Mouse (Mus musculus): Measurements from ENCODE around the gene Cebpb. TPM values are rescaled to one million over a fixed set of nuclear protein-coding genes. Genes with fewer than 3 reads are reported as not detected.

Cebpb gene
- polyA plus RNA-seq, 1 experiment, result 386 TPM

- TF ChIP-seq POLR2A (IDR thresholded peaks at IDR 0.05; ENCODE audit: low read depth, low read length) (no peak), CTCF (IDR thresholded peaks at IDR 0.05; ENCODE audit: extremely low read depth, insufficient read length, insufficient replicate concordance, low read depth, low read length) (no peak)
- H3K4me3 ChIP-seq (ENCODE audit: low read depth, low read length), result no peak overlapping the region
- no peaks in the 10 kb centered on the region for H3K27me3 ChIP-seq (ENCODE audit: control insufficient read depth, insufficient read depth, low read length)
- H3K36me3 ChIP-seq (ENCODE audit: control insufficient read depth, insufficient read depth, low read length), result no peaks in the 10 kb centered on the region
- no peak overlapping the region for H3K27ac ChIP-seq (ENCODE audit: insufficient read depth, low read depth, low read length)
- WGBS, result 80% methylated on average over 10 of the region's 10 CpGs
- peaks cover 8% of the 10 kb centered on the region for H3K4me1 ChIP-seq (ENCODE audit: control insufficient read depth, insufficient read depth, insufficient read length, low read length)
Observed at GRCm38 (mm10) chr2:167734861-167735260, 46.1 kb downstream of the Cebpb start.

- Histone ChIP-seq H3K4me3 (ENCODE audit: low read depth, low read length) (no peak overlapping the region), H3K36me3 (ENCODE audit: control insufficient read depth, insufficient read depth, low read length) (no peaks in the 10 kb centered on the region), H3K27me3 (ENCODE audit: control insufficient read depth, insufficient read depth, low read length) (no peaks in the 10 kb centered on the region), H3K4me1 (ENCODE audit: control insufficient read depth, insufficient read depth, insufficient read length, low read length) (no peaks in the 10 kb centered on the region), H3K27ac (ENCODE audit: insufficient read depth, low read depth, low read length) (no peak overlapping the region)
- WGBS, result 61% methylated on average over 6 of the region's 6 CpGs
- no peak for TF ChIP-seq CTCF (IDR thresholded peaks at IDR 0.05; ENCODE audit: extremely low read depth, insufficient read length, insufficient replicate concordance, low read depth, low read length)
- no peak for TF ChIP-seq POLR2A (IDR thresholded peaks at IDR 0.05; ENCODE audit: low read depth, low read length)
Observed at GRCm38 (mm10) chr2:167739030-167739429, 50.3 kb downstream of the Cebpb start.

Other genes starting within 250 kb of the Cebpb start
- gene Rnf114, start 196.3 kb upstream of the Cebpb start, polyA plus RNA-seq (2012; rRNA removed), result 50.5 and 116 TPM in 2 replicates
- 25.4 and 54.9 TPM in 2 replicates for gene Spata2, start 196.0 kb upstream of the Cebpb start, polyA plus RNA-seq (2012; rRNA removed)
- 12.1 and 13.2 TPM in 2 replicates for gene Snai1, start 150.7 kb upstream of the Cebpb start, polyA plus RNA-seq (2012; rRNA removed)
- gene Ube2v1, start 56.8 kb upstream of the Cebpb start, polyA plus RNA-seq (2012; rRNA removed), result 58.0 and 89.8 TPM in 2 replicates
- 0.10 TPM in 1 of 2 replicates, not detected in the other for gene Gm20431, start 27.4 kb upstream of the Cebpb start, polyA plus RNA-seq (2012; rRNA removed)
- gene Tmem189, start 907 bp downstream of the Cebpb start, polyA plus RNA-seq (2012; rRNA removed), result 28.0 and 105 TPM in 2 replicates
- gene Ptpn1, start 243.1 kb downstream of the Cebpb start, polyA plus RNA-seq (2012; rRNA removed), result 13.5 and 24.4 TPM in 2 replicates

Data from small intestine, adult 2 months (tissue).